Mouse (Mus musculus): ENCODE measurements around the gene Fermt2. TPM values are rescaled to one million over a fixed set of nuclear protein-coding genes. Genes with fewer than 3 reads are reported as not detected.
"Not testable (repeated sequence)": the region's sequence is repeated elsewhere in the genome, so short reads cannot be mapped to it uniquely, and the experiment has no call there.

The Fermt2 gene
- total RNA-seq, 2 experiments from 2014 or later = 160 to 178 TPM

DNA sequence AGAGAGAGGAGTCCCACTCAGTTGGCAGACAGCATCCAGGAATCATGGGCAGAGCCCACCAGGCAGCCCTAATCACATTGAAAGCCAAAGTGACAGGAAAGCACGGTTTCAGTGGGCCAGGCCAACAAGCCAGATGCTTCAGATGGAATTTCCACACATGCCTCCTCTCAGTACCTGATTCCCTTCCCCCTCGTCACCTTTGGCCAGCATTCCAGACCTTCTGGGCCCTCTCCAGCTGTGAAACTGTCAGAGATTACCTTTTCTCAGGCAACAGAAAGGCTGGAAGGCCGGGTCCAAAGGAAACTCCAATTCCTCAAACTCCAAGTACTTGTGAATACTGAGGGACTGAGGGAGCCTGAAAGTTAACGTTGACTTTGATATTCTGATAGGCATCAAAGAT is 19.1 kb downstream of the Fermt2 start:
- peak; percentile 60 for DNase-seq

DNA sequence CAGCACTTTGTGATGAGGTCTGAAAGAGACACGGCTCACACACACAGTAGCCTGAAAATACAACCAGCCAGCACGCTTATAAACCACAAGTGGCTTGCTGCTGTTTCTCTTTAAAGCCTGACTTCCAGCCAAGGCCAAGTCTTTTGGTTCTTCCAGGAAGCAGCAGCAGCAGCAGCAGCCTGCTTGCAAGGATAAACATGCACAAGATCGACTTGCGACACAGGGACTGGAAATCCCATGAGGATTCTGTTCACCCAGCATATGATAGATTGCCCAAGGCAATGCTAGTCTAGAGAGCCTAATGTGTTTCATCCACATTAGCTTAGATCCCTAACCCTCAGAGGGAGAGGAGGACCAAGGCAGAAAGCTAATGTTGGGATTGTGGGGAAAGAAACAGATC is 22.0 kb downstream of the Fermt2 start:
- DNase-seq = peak; percentile 58

DNA sequence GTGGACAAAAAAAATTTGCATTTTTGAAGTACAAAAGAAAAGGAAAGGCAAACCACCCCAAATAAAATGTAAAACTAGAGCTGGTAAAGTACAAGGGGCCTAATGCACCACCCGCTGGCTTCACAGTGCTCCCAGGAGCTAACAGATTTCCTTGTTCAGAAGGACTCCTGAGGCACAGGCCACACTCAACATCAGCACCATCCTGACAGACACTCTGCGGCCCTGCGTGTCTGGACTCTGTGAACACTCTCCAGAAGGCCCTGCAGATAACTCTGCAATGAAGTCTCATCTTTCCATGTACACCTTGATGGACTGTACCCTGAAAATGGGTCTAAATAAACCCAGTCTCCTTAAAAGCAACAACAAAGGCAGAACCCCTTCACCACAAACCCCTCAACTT is 22.5 kb downstream of the Fermt2 start:
- no peak for DNase-seq

DNA sequence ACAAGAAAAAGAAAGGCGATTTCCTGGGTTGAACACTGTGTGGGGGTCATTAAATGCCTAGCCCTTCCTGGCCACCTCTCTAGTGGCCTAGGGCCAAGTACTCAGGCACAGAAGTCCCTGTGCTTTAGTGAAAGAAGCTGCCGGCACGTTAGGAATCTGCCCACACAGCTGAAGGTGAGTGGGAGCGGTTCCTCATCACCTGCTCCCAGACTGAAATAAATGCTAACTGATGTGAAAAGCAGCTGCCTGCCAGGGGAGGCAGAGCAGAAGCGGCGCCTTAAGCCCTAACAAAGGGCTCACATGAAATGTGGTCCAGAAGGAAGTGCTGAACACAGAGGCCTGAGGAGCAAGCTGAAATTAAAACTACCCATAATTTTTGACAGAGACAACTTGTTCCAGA is 22.9 kb downstream of the Fermt2 start:
- DNase-seq = peak; percentile 19

DNA sequence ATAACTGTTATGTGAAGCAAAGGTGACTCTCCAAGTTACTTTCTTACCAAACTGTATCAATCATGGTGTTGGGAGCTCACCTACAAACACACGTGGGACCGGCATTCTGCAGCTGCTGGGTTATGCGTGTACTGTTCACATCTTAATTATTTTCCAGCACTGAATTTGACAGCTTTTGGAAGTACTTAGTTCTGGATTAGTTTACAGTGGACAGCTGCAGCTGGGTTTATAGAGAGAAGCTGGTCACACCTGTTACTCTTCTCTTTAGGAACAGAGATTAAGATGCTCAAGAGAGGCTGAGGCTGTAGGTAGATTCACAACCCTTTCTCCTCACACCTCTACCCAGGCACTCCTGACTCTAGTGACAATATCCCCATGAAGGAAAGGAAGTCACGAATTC is 23.8 kb downstream of the Fermt2 start:
- no peak for DNase-seq

DNA sequence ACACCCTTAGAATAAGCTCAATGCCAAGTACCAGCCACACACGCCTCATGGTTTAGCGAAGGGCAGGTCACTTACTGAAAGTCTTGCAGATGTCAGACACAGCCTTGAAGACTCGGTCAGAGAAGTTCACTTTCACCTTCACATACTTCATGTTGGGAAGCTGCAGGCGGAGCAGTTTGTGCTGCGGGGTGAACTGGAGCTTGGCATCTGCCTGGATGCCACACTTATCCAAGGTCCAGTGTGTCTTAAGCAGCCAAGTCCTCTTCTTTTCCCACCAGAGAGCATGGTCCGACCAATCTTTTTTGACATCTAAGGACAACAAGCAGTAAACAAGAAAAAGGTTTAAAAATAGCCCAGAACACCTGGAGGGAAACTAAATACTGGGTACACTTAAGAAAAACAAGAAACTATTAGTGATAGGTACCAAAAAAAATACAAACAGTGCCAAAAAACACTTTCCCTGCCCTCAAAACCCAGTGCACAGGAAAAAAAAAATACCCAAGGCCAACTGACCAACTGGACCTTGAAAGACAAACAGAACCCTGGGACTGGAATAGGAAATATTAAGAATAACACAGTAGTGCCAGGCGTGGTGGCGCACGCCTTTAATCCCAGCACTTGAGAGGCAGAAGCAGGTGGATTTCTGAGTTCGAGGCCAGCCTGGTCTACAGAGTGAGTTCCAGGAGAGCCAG is 25.4 kb downstream of the Fermt2 start:
- DNase-seq = no peak

DNA sequence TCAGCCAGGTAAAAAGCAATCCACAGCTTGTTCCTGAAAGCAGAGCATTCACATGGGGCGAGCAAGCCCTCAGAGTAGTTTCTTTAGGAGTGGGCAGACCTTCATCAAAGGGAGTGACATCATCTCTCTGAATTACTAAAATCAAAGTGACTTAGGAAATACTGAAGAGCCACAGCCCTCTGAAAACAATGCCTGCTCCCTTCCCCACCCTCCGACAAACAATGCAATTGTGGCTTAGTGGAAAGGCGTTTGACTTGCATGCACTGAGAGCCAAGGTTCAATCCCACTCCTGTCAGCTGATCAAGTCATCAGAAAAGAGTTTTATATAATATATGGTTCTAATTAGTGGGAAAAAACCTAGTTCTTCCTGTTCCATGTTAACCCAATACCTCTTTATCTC is 26.0 kb downstream of the Fermt2 start:
- no peak for DNase-seq

DNA sequence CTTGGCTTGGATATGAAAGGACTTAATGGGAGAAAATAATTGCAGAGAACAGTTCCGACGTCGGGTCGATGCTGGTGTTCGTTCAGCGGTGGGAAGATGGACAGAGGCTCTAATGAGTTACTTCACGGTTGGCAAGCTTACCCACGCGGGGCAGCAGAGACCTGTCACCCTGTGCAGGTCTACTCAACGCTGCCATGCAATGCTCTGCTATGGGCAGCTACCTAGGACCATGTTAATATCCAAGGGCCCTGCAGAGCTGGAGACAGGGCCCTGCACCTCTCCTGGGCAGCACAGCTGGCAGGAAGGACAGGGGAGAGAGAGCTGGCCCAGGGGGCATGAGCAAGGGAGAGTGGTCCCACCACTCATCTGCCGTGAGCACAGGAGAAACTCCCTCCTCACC is 29.9 kb downstream of the Fermt2 start:
- DNase-seq = no peak

DNA sequence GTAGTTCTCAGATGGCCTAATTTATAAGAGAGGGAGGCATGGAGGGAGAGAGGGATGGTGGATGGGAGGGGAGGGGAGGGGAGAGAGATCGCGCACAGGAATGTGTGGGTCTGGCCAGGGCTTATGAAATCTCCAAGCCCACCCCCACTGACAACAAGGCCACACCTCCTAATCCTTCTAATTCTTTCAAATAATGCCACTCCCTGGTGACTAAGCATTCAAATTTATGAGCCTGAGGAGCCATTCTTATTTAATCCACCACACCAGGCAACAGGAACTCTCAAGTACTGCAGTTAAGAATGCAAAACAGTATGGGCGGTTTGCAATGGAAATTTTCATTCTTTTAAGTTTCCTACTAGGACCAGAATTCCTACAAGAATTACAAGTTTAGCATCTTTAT is 32.8 kb downstream of the Fermt2 start:
- DNase-seq = no peak

DNA sequence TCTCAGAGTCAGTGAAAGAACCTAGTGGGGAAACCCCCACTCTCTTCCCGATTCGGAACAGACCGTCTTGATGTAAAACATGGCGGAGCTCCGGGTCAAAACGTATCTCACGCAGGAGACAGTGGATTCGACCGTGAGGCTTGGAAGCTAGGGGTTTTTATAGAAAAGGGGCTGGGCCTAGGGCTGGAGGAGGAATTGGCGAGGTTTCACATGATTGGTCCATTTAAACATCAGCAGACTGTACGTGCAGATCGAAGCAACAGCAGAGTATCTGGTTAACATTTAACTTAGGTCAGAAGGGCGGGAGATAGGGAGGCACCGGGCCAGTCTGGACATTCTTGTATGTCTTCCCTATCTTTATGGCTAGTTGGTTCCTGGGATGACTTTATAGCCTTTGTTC is 34.1 kb downstream of the Fermt2 start:
- DNase-seq = not testable (repeated sequence)

DNA sequence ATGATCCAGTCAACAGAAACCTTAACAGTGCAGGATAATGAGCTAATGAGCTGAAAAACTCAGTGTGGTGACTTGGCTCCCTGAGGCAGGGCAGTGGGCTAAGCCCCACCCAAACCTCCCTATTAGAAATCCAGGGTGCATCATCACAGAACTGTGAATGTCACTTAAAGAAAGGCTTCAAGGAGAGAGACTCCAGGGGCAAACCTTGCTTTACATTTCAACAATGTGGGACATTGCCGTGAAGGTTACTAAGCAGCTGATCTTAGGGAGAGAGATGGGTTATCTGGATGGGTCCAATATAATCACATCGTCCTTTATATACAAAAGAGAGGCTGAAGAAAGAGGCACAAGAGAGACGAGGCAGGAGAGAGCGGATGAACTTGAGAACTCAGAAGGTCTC is 36.0 kb downstream of the Fermt2 start:
- DNase-seq = no peak

DNA sequence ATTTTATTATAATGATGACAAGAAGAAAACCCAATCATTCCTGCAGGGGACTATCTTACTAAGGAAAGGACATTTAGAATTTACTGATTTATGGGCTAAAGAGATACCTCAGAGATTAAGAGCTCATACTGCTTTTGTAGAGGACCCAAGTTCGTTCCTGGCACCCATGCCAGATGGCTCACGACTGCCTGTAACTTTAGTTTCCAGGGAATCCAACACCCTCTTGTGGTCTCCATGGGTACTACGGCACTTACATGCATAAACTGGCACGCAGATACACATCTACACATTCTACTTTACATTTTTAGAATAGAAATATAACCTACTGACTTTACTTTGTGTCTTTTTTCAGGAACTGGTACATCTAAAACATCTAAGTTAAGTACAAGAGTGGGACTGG is 37.2 kb downstream of the Fermt2 start:
- DNase-seq = no peak

DNA sequence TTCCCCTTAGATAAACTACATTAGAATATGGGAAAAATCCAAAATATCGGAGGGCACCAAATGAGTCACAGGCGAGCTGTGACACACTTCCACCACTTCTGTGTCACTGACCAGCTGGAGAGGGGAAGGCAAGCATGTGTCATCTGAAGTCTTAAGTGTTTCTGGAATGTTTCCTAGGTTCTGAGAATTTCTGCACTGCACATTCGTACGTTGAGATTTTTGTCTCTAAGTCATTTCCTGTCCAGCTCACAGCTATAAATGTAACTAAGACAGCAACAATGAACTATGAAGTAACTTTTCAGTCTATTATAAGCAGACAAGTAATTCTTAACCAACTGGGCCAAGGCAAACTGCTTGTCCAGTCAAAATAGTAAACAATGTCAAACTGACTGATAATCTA is 37.9 kb downstream of the Fermt2 start:
- DNase-seq = no peak

DNA sequence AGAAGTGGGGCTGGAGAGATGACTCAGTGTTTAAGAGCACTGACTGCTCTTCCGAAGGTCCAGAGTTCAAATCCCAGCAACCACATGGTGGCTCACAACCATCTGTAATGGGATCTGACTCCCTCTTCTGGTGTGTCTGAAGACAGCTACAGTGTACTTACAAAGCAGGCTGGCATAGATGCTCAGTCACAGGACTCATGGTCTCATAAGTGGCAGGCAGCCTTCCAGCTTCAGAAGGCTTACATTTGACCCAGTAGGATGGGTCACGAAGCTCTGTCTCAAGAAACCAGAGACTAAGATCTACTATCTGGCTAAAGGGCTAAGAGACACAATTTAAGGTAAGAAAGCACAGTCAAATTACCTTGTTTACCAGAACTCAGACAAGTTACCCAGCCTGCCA is 42.7 kb downstream of the Fermt2 start:
- DNase-seq = not testable (repeated sequence)

DNA sequence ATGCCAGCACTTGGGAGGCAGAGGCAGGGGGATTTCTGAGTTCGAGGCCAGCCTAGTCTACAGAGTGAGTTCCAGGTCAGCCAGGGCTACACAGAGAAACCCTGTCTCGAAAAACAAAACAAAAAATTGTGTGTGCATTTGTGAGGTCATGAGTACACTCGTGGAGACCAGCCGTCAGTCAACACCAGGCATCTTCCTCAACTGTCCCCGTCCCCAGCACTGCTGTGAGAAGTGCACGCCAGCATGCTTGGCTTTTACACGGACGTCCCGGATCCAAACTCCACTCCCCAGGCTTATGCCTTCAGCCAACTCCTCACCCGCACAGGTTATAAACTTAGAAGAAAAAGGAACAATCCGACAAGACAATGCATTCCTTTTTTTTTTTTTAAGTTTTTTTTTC is 46.6 kb downstream of the Fermt2 start:
- DNase-seq = not testable (repeated sequence)

DNA sequence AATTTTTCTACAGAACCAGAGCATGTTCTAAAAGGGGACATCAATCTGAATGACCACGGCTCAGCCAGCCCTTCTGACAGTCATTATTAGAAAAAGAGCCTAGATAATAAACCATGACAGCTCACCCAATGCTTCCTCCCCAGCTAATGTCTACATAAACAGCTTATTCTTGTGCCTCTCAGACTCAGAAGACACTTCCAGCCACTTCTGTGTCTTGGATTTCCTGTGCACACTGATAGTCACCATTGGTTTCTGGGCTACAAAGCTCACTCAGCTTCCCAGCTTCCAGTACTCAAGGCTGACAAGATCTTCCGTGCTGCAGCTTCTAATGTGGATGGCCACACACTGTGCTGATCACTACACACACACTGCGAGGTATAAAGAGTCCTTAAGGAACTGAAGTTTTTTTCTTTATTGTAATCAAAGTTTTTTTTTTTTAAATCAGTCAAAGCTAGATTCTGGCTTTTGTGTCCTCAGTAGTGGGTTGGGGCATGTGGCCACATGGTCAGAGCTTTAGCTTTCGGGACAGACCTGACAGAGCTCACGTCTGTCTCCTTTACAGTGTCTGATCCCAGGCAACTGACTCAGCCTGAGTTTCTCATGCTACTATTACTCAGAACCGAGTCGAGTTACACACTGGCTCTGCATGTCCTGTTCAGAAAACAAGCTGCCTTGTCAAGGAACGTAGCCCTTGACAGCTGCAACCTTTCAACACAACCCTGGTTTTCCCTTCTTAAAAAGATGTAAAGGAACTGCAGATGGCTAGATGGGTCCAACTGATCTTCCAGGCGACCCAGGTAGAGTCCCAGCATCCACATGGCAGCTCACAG is 50.7 kb downstream of the Fermt2 start:
- no peak for DNase-seq

DNA sequence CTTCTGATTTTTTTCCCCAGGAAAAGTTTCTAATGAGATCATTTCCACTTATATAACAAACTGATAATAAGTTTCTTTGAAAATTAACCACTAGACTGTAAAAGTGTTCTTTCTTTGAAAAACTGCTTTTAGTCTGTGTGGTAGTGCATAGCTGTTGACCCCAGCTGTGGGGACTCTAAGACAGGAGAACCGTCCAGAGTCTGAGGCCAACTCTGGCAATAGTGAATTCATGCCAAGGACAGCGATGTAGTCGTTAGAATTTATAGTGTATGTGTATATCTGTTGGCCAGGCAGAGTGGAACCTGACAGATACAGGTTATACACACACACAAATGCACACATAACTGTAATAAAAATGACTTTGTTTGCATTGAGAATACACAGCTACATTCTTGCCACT is 51.4 kb downstream of the Fermt2 start:
- DNase-seq = no peak

DNA sequence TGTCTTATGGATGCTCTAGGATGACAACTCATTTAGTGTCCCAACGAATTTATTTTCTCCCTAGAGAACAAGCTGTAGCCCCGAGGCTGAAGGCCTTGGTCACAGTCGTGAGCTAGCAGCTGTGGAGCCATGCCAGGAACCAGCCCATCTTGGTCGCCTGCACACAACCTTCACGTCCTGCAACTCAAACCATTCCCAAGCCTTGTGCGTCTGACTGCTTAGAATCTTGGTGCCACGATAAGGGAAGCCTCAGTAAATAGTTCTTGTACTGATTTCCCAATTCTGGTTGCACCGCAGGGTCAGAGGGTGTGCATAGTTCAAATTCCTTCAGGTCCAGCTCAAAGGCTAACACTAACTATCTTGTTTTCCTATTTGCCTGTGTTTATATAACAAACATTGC is 52.3 kb downstream of the Fermt2 start:
- peak; percentile 68 for DNase-seq

DNA sequence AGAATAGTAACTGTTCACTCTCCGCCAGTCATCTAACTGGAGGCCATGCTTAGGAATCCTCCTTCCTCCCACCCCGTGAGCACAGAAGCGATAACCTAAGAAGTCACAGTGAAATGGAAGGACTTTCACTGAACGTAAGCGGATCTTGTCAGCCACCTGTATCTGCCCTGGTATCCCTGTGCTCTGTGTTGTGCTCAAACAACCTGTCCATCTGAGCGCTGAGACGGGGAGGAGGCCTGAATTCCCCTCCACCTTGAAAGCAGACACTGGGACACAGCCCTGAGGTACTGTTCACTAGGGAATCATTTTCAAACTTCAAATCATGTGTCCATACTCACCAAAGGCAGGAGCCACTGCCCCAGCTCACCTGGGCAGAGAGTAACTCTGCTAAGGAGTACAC is 52.9 kb downstream of the Fermt2 start:
- DNase-seq = no peak

DNA sequence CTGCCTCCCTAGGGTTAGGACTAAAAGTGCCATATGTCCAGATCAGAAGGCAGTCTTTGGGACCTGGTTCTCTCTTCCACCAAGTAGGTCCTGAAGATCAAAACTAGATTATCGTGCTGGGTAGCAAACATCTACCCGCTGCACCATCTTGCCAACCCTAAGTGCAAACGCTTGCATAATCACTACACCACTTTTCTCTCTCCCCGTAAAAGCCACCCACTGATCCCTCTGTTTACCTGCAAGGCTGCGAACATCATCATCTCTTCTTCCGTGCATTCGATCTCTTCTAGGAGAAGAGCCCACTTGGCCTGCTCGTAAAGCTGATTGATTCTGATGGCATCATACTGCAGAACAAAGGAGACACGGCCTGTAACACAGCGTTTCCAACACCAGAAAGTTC is 57.4 kb downstream of the Fermt2 start:
- no peak for DNase-seq

DNA sequence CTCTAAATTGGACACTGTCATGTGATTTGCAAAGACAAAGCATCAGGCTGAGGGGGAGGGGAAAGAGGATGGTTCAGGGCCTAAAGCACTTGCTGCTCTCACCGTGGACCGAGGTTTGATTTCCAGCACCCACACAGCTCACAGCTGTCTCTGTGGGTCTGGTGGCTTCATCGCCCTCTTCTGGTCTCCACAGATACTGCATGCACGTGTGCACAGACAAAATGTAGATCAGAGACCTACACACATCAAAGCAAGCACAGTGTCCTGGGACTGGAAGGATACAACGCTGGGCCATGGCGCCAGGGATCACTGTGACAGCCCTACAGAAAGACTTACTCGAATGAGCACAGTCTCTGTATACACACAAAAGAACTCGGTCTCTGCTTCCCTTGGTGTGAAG is 60.5 kb downstream of the Fermt2 start:
- no peak for DNase-seq

DNA sequence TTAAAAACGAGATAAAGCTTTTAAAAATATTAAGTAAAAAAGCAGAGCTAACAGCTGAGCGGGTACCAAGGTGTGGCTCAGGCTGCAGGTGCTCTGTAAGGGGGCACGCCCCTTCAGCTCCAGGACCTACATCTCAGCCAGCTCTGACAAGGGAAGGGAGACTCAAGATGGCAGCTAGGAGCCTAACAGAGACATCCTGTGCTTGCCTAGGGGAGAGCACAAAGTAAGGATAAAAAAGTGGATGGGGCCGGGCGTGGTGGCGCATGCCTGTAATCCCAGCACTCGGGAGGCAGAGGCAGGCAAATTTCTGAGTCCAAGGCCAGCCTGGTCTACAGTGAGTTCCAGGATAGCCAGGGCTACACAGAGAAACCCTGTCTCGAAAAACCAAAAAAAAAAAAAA is 63.5 kb downstream of the Fermt2 start:
- DNase-seq = not testable (repeated sequence)

DNA sequence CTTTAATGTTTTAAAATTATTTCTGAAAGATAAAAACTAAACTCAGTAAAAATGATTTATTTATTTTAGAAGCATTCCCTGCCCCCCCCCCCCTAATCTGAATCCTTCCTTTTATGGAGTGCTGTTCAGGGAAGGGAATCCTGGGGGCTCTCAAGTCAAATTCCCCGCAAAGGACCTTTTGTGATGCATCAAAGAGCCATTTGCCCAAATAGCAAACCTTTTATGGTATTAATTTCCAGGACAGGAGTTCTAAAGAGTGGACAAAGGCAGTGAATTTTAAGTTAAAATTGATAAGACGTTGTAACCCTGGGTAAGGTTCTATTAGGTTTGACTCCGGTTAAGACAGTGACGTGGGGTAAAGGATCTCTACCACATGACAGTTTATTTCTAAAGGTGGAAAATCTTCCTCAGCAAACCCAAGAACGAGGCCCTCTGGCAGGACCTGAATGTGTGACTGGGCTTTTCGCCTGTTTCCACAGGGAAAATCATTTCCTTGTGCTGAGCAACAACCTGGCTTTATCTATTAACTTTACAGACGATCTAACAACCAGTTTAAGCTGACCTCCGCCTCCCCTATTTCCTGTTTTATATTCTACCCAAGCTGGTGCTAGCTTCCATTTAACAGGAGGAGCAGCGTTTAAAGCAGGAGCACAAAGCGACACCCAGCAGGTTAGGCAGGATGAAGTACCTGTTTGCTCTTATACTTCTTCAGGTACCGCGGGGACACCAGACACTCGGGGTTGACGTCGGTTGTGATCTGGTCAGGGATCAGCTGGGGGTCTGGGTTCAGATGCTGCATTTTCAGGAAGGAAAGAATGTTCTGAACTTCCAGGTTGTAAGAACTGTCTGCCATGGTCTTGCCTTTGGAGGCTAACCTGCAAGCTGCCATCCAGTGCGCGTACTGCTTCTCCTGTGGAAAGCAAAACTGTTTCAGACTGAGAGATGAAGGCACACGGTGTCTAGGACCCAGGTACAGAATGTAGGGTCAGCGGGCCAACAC is 65.6 kb downstream of the Fermt2 start:
- no peak for DNase-seq

All from adrenal gland, postnatal 10 days (tissue).